Mouse (Mus musculus): Measurements from ENCODE around the gene Pdxdc1. TPM values are rescaled to one million over a fixed set of nuclear protein-coding genes. Genes with fewer than 3 reads are reported as not detected.
A peak's percentile ranks its signal among the peaks of the same experiment; 100 is the strongest.

Gene Pdxdc1
- polyA plus RNA-seq, 1 experiment from 2014 or later: 89.2 TPM

DNA sequence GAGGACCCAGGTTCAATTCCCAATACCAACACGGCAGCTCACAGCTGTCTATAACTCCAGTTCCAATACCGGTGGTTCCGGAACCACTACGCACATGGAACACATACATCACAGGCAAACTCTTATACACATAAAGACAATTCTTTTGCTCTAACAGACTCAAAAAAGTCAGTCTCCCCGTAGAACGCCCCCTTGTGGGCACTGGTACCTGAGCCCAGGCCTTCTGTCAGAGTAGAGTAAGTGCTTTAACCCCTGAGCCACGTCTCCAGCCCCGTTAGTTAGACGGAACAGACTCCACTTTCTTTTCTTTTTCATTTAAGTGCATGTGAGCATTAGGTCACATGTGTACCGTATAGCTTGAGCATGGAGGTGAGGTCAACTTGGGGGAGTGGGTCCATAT is 72.5 kb downstream of the Pdxdc1 start:
- no peak for ATAC-seq (replicated peaks; ENCODE audit: low FRiP score)
- Histone ChIP-seq H3K4me3 (replicated peaks) (no peak overlapping the region), H3K4me1 (0 out of 2 replicates have a peak, but pooled peaks cover 2% of the 10 kb centered on the region), H3K36me3 (peaks cover 88% of the 10 kb centered on the region), H3K4me2 (no peak overlapping the region), H3K27ac (no peak overlapping the region), H3K27me3 (no peaks in the 10 kb centered on the region), H3K9ac (no peak overlapping the region), H3K9me3 (replicated peaks) (no peaks in the 10 kb centered on the region)
- WGBS: 91% methylated on average over 10 of the region's 10 CpGs

DNA sequence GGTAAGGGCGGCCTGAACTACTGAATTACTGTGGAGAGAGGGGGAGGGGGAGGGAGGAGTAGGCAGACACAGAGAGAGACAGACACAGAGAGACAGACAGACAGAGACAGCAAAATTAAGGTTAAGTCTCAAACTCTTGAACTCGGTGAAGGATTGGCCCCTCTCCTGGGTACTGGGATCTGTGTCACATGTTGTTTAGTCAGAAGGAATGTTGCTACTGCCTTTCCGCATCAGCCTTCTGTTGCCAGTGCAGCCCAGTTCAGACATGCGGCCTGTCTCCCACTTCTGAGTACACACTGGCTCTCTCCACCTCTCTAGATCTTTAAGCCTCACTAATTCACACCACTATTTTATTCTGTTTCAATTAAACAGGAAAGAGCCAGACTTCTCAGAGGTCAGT is 76.4 kb downstream of the Pdxdc1 start:
- H3K9ac ChIP-seq: no peak overlapping the region
- H3K27me3 ChIP-seq: no peaks in the 10 kb centered on the region
- no peak for ATAC-seq (replicated peaks; ENCODE audit: low FRiP score)
- H3K4me2 ChIP-seq: no peak overlapping the region
- WGBS: 88% methylated on average over 4 of the region's 4 CpGs
- H3K4me1 ChIP-seq: 0 out of 2 replicates have a peak, but pooled peaks cover 2% of the 10 kb centered on the region
- no peak overlapping the region for H3K27ac ChIP-seq
- no peaks in the 10 kb centered on the region for H3K9me3 ChIP-seq (replicated peaks)
- peaks cover 53% of the 10 kb centered on the region for H3K36me3 ChIP-seq
- H3K4me3 ChIP-seq (replicated peaks): no peak overlapping the region

GRCm38 (mm10) chr16:13825781-13826490 is 77.0 kb downstream of the Pdxdc1 start:
- no peaks in the 10 kb centered on the region for H3K27me3 ChIP-seq
- no peak for ATAC-seq (replicated peaks; ENCODE audit: low FRiP score)
- WGBS: 66% methylated on average over 7 of the region's 7 CpGs

GRCm38 (mm10) chr16:13820771-13821170 is 82.2 kb downstream of the Pdxdc1 start:
- H3K9me3 ChIP-seq (replicated peaks): no peaks in the 10 kb centered on the region
- peak overlapping the region; percentile 78 for H3K4me3 ChIP-seq (replicated peaks)
- no peak overlapping the region for H3K27ac ChIP-seq
- WGBS: 93% methylated on average over 5 of the region's 5 CpGs
- peak overlapping the region; percentile 66 for H3K4me2 ChIP-seq
- ATAC-seq (replicated peaks; ENCODE audit: low FRiP score): no peak
- H3K4me1 ChIP-seq: peaks cover 21% of the 10 kb centered on the region
- H3K27me3 ChIP-seq: no peaks in the 10 kb centered on the region
- peaks cover 10% of the 10 kb centered on the region for H3K36me3 ChIP-seq
- H3K9ac ChIP-seq: no peak overlapping the region

More at GRCm38 (mm10) chr16:13825781-13826490, 77.0 kb downstream of the Pdxdc1 start:
- no peak overlapping the region for H3K9ac ChIP-seq
- H3K27ac ChIP-seq: no peak overlapping the region
- no peaks in the 10 kb centered on the region for H3K9me3 ChIP-seq (replicated peaks)
- no peak overlapping the region for H3K4me3 ChIP-seq (replicated peaks)
- no peak overlapping the region for H3K4me2 ChIP-seq
- peaks cover 47% of the 10 kb centered on the region for H3K36me3 ChIP-seq
- H3K4me1 ChIP-seq: 0 out of 2 replicates have a peak, but pooled peaks cover 5% of the 10 kb centered on the region

GRCm38 (mm10) chr16:13819806-13820500 is 83.0 kb downstream of the Pdxdc1 start:
- H3K4me3 ChIP-seq (replicated peaks): peak overlapping the region; percentile 78
- no peaks in the 10 kb centered on the region for H3K9me3 ChIP-seq (replicated peaks)
- no peak; the same call in 1 of the 2 replicates for ATAC-seq (replicated peaks; ENCODE audit: low FRiP score)
- H3K27me3 ChIP-seq: no peaks in the 10 kb centered on the region
- H3K4me1 ChIP-seq: peaks cover 21% of the 10 kb centered on the region
- WGBS: 24% methylated on average over 12 of the region's 12 CpGs
- H3K4me2 ChIP-seq: peak overlapping the region; percentile 66
- peak overlapping the region; percentile 99 for H3K27ac ChIP-seq
- H3K36me3 ChIP-seq: peaks cover 18% of the 10 kb centered on the region
- H3K9ac ChIP-seq: peak overlapping the region; percentile 84

GRCm38 (mm10) chr16:13819394-13819743 is 83.6 kb downstream of the Pdxdc1 start:
- Histone ChIP-seq H3K9ac (peak overlapping the region; percentile 84), H3K4me3 (replicated peaks) (peak overlapping the region; percentile 78), H3K27me3 (no peaks in the 10 kb centered on the region), H3K9me3 (replicated peaks) (no peaks in the 10 kb centered on the region), H3K27ac (peak overlapping the region; percentile 99), H3K4me1 (peaks cover 21% of the 10 kb centered on the region), H3K4me2 (peak overlapping the region; percentile 66), H3K36me3 (peaks cover 21% of the 10 kb centered on the region)
- 0% methylated on average over 36 of the region's 36 CpGs for WGBS
- peak; percentile 61 for ATAC-seq (replicated peaks; ENCODE audit: low FRiP score)

DNA sequence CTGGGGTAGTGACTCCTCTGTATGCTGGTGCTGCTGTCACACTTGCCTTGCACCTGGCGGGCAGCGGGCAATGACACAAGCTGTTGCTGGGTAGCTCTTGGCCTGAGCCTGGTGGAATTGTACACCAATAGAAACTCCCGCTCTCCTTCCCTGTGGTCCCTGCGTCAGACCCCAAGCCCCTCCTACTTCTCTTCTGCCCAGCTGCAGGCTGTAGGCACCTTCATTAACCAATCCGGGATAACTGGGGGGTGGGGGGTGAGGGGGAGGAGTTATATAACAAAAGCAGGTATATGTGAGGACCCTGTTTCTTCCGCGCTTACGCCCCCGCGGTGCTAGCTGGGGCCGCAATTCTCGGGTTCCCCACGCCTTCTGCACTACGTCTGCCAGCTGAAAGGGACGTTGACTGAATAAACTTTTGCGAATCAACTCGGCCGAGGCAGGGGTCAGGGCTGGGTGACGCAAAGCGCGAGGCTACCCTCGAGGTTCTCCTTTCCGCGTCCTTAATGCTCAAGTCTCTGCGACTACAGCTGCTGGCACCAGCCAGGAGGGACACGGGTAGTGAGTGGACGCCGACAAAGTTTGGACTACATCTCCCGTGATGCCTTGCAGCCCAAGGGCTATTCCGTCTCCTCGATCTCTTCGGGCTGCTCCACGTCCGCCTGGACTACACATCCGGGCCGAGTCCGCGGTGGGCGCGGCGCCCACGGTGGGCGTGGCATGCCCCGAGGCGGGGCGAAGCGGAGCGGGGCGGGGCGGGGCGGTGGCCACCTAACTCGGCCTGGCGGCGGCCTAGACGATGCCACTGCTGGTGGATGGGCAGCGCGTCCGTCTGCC is 84.2 kb downstream of the Pdxdc1 start, which contains the start of gene Ntan1:
Gene Ntan1, plus strand, starts transcription at position 286 of the 834 bp plus-strand sequence.
- peak; percentile 97 for ATAC-seq (replicated peaks; ENCODE audit: low FRiP score)
- peak within 1 kb of the TSS; percentile 99 for H3K27ac ChIP-seq
- under 1% methylated on average over 58 of the region's 58 CpGs for WGBS

GRCm38 (mm10) chr16:13813200-13813599 is 89.7 kb downstream of the Pdxdc1 start:
- Histone ChIP-seq H3K4me1 (peaks cover 5% of the 10 kb centered on the region), H3K9ac (no peak overlapping the region), H3K9me3 (replicated peaks) (no peaks in the 10 kb centered on the region), H3K27ac (no peak overlapping the region), H3K27me3 (no peaks in the 10 kb centered on the region), H3K4me3 (replicated peaks) (no peak overlapping the region), H3K36me3 (peaks cover 81% of the 10 kb centered on the region), H3K4me2 (no peak overlapping the region)
- ATAC-seq (replicated peaks; ENCODE audit: low FRiP score): no peak
- 90% methylated on average over 3 of the region's 3 CpGs for WGBS

More for the DNA sequence above, 84.2 kb downstream of the Pdxdc1 start, which contains the start of gene Ntan1:
- peak within 1 kb of the TSS; percentile 66 for H3K4me2 ChIP-seq
- H3K4me1 ChIP-seq: peaks cover 21% of the 10 kb centered on the region
- H3K9ac ChIP-seq: peak within 1 kb of the TSS; percentile 84
- no peaks in the 10 kb centered on the region for H3K27me3 ChIP-seq
- H3K9me3 ChIP-seq (replicated peaks): no peaks in the 10 kb centered on the region
- peaks cover 25% of the 10 kb centered on the region for H3K36me3 ChIP-seq
- peak within 1 kb of the TSS; percentile 78 for H3K4me3 ChIP-seq (replicated peaks)

DNA sequence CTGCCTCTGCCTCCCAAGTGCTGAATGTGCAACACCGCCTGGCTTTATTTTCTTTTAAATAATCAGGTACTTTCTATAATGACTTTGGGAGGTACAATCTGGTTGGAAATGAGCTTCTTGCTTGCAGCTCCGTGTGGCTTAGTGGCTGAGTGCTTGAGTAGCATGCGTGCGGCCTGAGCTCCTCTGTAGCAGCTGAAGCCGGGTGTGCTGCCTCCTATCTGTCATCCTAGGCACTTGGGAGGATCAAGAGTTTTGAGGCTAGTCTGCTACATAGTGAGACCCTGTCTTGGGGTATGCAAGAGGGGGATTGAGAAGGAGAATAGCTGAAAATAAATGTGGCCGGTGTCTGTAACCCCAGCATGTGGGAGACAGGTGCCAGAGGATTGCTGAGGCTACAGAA is 90.8 kb downstream of the Pdxdc1 start:
- no peak overlapping the region for H3K27ac ChIP-seq
- no peaks in the 10 kb centered on the region for H3K4me1 ChIP-seq
- H3K36me3 ChIP-seq: peaks cover 90% of the 10 kb centered on the region
- no peaks in the 10 kb centered on the region for H3K9me3 ChIP-seq (replicated peaks)
- no peak for ATAC-seq (replicated peaks; ENCODE audit: low FRiP score)
- 92% methylated on average over 6 of the region's 6 CpGs for WGBS
- H3K4me3 ChIP-seq (replicated peaks): no peak overlapping the region
- H3K27me3 ChIP-seq: no peaks in the 10 kb centered on the region
- no peak overlapping the region for H3K9ac ChIP-seq
- H3K4me2 ChIP-seq: no peak overlapping the region

DNA sequence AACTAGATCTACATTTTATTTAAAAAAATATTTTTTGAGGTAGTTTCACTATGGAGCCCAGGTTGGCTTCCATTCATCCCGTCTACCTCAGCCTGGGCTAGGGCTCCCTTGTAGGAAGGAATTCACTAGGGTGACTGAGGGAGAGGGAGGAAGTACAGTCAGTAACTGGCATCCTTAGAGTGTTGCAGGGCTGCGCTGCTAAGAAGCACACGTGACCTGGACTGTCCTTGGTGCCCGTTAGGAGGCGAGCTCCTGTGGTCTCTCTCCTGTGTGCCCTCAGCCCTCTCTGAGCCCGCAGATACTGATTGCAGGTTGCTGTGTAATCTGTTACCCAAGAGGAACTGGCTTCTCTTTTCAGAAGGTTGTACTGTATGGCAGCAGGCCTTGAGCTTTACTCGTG is 94.5 kb downstream of the Pdxdc1 start:
- 88% methylated on average over 7 of the region's 7 CpGs for WGBS
- Histone ChIP-seq H3K9me3 (replicated peaks) (no peaks in the 10 kb centered on the region), H3K27me3 (no peaks in the 10 kb centered on the region), H3K27ac (no peak overlapping the region), H3K36me3 (peaks cover 98% of the 10 kb centered on the region), H3K4me3 (replicated peaks) (no peak overlapping the region), H3K9ac (no peak overlapping the region), H3K4me1 (no peaks in the 10 kb centered on the region), H3K4me2 (no peak overlapping the region)
- no peak for ATAC-seq (replicated peaks; ENCODE audit: low FRiP score)

DNA sequence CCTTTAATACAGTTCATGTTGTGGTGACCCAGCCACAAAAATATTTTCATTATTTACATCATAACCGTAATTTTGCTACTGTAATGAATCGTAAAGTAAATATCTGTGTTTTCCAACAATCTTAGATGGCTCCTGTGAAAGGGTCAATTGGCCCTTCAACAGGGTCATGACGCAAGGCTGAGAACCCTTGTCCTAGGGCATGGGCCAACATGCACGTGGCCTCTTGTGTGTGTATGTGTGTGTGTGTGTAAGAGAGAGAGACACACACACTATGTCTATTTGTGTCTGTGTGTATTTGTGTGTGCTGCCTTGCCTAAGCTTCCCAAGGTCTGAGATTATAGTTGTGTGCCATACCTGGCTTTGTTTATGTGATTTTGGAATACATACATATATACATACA is 95.3 kb downstream of the Pdxdc1 start:
- ATAC-seq (replicated peaks; ENCODE audit: low FRiP score): no peak
- Histone ChIP-seq H3K27me3 (no peaks in the 10 kb centered on the region), H3K4me2 (no peak overlapping the region), H3K36me3 (peaks cover 98% of the 10 kb centered on the region), H3K9ac (no peak overlapping the region), H3K27ac (no peak overlapping the region), H3K9me3 (replicated peaks) (no peaks in the 10 kb centered on the region), H3K4me1 (no peaks in the 10 kb centered on the region), H3K4me3 (replicated peaks) (no peak overlapping the region)
- WGBS: 96% methylated on average over 4 of the region's 4 CpGs

- no peak for ATAC-seq (replicated peaks; ENCODE audit: low FRiP score)
- WGBS: 86% methylated on average over 5 of the region's 5 CpGs
- H3K9me3 ChIP-seq (replicated peaks): no peaks in the 10 kb centered on the region
- no peak overlapping the region for H3K4me2 ChIP-seq
- H3K36me3 ChIP-seq: peaks cover 96% of the 10 kb centered on the region
- H3K4me3 ChIP-seq (replicated peaks): no peak overlapping the region
- H3K27me3 ChIP-seq: no peaks in the 10 kb centered on the region
- no peak overlapping the region for H3K9ac ChIP-seq
- no peaks in the 10 kb centered on the region for H3K4me1 ChIP-seq
- no peak overlapping the region for H3K27ac ChIP-seq
Observed at GRCm38 (mm10) chr16:13804666-13805065, 98.3 kb downstream of the Pdxdc1 start.

Data from kidney, embryonic 15.5 days (tissue).